Mouse (Mus musculus): ENCODE data around the gene Med13l. TPM values are rescaled to one million over a fixed set of nuclear protein-coding genes. Genes with fewer than 3 reads are reported as not detected.
A peak's percentile ranks its signal among the peaks of the same experiment; 100 is the strongest.

The Med13l gene
- polyA plus RNA-seq, 1 experiment from 2014 or later = 16.6 TPM

DNA sequence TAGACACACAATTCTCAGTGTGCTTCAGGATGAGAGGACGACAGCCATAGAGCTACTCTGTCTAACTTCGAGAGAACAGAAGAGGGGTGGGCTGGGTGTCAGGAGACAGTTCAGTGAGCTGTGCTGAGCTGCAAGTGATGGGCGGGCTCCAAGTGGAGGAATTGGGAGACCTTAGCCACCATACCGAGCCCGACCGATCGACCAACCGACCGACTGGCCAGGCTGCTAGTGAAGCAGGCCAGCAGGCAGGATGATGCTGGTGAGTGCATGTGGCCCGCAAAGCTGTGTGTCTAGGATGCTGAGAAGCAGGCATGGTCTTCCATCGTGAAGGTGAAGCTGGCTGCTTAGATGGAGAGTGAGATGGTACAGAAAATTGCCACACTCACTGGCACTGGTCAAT, 94.1 kb downstream of the Med13l start:
- no peak for DNase-seq (ENCODE audit: low spot score)

DNA sequence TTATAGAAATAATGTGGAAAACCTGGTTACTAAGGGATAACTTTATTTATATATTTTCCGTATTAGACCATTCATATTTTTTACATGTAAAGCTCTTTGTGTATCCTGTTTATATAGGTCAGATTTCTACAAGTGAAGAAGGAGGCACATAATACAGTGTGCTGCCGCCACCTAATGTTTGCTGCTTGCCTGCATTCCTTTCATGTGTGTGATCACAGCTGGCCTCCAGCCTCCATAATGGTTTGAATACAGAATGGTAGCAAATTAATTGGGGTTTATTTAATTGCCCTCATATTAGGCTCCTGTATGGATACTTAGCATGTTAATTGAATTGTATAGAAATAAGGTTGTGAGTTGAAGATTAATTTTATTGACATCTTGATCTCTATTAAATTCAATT, 94.5 kb downstream of the Med13l start:
- DNase-seq (ENCODE audit: low spot score) = peak; percentile 39

DNA sequence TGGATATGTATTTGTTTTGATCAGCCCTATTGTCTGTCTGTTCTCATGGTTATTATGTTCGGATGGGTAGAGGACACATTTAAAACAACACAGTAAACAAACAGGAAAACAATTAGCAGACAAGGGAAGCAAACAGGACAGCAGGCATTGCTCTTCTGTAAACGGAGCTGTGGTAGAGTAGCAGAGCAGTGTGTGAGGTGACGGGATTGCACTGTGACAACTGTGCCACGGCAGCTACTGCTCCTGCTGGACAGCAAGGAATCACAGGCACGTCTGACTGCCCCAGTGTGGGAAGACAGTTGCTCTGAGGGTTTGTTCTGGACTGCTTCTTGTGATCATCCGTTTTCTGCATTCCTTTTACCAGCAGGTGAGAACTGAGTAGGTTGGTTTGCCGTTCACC, 94.9 kb downstream of the Med13l start:
- no peak for DNase-seq (ENCODE audit: low spot score)

DNA sequence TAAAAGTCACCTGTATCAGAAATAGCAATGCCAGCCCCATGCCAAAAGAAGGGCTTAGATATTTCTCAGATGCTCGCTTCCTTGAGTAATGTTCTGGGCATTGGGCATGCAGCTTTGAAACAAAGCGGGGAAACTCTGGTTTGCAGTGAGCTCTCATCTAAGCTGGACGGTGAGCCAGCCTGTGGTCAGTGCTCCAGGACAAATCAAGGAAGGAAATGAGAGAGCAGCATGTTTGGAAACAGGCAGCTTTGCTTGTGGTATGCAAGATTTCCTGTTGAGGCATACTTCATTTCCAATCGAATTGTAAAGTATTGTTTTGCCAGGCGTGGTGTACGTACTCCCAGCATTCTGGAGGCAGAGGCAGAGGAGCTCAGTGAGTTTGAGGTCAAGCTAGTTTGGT, 95.5 kb downstream of the Med13l start:
- DNase-seq (ENCODE audit: low spot score) = no peak

DNA sequence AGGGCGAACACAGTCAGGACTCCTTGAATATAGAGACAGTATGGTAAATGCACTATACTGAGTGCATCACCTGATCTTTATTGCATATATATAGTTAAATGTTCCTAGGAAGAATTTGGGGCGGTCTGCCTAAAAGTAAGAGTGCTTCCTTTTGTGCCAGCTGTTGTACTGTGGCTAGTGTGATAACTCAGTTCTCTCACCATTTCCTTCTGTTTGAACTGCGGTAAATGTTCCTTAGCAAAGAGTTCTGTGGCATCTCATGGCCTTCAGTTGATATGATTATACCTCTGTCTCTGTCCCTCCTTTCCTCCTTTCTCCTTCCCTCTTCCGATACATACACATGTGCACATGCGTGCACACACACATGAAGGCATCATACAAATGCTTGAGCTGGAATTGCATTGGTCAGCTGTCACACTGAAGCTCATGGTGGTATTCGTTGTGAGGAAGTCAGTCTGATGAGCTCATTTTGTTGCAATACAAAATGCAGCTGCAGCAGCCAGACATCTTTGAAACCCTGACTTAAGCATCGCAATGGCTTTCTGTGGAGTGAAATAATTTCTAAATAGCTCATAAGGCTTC, 97.9 kb downstream of the Med13l start:
- peak; percentile 55 for DNase-seq (ENCODE audit: low spot score)

DNA sequence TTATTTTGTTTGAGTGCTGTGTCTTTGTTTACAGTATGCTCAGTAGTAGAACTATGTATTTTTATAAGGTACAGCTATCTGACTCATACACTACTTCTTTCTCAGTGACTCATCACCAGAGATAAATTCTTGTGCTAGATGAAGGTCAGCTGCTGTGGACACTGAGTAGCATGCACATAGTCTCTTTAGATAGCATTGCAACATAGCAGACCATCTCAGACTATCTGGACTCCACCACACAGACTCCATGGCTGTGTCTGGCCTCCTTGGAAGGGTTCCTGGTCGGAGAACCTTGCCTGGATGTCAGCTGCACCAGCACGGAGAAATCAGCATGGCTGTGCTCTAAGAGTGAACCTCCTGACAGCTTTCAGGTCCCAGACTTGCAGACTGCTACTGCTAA, 99.2 kb downstream of the Med13l start:
- DNase-seq (ENCODE audit: low spot score) = no peak

DNA sequence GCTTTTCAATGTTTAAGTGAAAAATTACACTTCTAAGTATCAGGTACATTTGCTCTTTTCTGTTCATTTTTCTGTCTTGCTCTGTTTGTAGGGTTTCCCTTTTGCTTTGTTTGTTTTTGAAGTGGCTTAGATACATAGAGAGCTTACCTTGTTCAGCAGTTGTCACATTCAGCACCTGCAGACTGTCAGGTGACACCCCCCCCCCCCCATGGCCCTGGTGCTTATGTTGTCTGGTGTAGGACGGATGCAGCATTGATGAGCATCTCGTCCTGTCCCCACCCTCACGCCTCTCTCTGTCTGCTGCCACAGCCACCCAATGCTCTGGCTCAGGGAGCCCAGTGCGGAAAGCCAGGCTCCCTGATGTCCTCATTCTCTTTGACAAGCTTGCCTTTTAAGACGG, 101.3 kb downstream of the Med13l start:
- DNase-seq (ENCODE audit: low spot score) = peak; percentile 54

DNA sequence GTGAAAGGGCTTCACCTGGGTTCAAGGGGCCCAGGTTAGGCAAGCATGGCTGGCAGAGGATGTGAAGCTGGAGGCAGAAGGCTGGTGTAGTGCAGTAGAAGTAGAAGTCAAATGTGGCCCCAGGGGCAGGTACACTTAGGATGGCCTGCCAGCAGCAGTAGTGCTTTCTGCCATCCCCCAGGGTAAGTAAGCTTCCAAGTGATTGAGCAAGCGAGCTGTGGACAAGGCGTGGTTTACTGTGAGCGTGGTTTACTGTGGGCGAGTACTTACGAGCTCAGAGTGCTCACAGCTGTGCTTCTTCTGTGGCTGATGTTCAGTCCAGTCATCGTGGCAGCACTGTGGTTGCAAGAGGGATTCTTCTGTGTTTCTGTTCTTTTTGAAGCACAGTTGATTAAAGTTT, 103.5 kb downstream of the Med13l start:
- DNase-seq (ENCODE audit: low spot score) = peak; percentile 40

DNA sequence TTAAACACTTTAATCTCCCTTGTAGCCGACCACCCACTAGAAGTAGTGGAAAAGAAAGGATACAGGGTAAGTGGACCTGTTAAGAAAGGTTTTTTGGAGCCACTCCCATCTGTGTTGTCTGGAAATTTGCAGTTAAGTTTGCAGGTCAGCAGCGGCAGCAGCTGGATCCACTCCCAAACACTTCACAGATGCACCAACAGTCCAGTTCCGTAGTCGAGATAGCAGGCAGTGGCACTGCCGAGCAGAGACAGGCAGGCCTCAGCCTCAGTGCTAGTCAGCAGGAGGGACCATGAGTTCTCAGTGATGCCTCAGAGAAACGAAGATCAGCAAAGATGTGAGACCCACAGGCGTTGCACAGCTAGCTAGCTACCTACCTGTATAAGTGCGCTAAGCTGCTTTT, 104.5 kb downstream of the Med13l start:
- no peak for DNase-seq (ENCODE audit: low spot score)

DNA sequence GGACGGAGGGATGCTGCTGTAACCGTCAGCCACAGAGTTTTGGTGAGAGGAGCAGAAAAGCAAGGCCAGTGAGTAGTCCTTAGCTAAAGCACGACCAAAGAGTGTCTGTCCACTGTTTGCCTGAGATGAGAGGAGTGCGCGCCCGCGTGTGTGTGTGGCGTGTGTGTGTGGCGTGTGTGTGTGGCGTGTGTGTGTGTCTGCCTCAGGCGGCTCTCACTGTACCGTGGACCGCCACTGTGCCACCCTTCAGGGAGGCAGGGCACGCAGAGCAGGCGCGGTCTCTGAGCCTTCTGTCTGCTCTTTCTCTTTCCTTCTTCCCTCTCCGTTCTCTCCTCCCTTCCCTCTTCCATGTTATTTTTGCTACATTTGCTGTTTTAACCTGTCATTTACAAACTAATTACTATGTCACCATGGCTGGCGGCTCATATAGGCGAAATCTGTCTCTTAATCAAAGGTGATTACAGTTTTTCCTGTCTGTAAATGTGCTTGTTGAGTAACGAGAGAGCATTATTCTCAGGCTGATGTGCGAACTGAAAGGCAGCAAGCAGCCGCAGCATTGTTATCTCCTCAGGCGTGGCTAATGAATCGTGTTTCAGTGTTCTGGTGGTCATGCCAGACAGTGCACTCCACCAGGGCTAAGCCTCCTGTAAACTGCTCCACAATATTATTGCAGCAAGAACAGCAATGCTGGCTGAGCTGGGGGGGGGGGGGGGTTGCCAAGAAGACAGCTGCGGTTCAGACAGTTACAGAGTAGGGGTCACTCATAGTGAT, 106.1 kb downstream of the Med13l start:
- no peak for DNase-seq (ENCODE audit: low spot score)

DNA sequence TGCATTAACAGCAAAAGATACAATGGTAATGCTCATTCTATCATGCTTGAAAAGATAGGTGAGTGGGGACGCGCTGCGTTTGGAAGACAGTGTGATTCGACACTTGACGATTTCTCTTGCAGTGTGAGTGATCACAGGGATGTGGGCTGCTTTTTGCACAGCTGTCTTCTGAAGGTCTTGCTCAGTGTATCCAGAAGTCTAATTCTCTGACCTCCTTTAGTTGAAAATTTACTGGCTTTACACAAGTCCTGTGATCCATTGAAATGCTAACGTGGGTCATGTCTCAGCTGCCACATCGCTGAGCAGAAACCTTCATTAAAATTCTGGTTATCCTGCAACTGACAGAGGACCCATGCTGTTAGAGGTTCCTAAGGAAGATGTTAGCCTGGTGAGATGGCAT, 107.4 kb downstream of the Med13l start:
- DNase-seq (ENCODE audit: low spot score) = no peak

DNA sequence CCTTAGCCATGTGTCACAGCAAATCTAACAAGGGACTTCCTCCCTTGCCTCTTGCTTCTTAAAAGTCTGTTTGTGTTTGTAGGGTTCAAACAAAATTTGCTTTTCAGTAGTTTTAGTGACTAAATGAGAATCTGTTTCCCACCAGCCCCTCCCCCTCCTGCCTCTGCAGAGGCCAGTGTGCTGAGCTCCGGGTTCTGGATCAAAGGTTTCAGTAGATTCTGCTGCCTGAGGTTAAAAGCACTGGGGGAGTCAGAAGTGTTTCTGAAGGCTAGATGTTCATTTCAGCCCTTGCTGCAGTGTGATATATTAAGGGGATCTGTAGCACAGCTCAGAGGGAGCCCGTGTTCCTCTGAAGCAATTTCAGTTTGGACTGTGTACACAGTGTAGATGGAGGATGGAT, 108.5 kb downstream of the Med13l start:
- DNase-seq (ENCODE audit: low spot score) = peak; percentile 34

DNA sequence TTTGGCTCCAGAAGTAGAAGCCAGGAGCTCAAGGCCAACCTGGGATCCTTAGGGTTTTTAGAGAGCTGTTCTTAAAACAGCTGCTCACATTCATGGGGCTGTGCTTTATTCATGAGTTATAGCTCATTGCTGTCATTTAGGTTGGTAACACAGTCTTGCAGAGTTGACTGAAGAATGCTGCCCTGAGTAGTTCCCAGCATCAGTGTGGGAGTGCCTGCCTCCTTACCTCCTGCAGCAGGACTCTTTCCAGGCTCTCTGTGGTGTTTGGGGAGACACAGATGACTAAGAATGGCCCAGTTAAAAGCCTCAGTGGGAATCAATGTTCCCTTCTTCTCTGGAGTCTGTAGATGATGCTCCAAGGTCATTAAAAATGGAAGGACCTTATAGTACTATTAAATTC, 111.6 kb downstream of the Med13l start:
- no peak for DNase-seq (ENCODE audit: low spot score)

DNA sequence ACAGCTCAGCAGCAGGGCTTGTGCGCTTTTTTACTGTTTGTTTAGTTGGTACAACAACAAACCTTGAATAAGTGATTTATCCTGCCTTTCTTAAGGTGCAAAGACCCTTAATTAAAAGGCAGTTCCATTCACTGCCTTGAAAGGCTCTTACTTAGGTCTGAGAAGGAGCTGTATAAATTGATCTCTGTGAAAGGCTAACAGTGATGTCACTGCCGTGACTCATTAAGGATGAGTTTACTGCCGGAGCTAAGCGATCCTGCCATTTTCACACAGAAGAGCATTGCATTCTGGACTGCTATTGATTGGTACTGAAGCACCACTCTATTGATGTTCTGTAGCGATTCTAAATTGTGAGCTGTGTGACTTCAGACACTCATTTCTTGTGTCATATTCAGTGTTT, 113.4 kb downstream of the Med13l start:
- no peak for DNase-seq (ENCODE audit: low spot score)

DNA sequence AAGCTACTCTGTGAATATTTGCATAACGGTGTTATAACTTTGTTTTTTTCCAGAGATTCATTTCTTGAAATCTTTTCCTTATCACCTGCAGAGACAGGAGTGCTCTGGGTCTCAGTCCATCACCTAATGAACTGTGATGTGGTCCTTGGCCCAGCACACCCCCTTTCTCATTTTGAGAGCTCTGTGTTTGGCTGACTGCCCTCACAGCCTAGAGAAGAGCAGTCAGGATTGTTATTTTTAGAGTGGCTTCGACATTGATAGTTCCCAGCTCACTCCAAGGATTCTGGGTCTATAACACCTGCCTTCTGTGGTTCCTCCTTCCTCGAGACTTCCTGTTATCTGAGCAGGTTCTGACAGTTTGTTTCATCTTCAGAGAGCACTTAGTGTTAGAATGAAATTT, 113.8 kb downstream of the Med13l start:
- peak; percentile 53 for DNase-seq (ENCODE audit: low spot score)

DNA sequence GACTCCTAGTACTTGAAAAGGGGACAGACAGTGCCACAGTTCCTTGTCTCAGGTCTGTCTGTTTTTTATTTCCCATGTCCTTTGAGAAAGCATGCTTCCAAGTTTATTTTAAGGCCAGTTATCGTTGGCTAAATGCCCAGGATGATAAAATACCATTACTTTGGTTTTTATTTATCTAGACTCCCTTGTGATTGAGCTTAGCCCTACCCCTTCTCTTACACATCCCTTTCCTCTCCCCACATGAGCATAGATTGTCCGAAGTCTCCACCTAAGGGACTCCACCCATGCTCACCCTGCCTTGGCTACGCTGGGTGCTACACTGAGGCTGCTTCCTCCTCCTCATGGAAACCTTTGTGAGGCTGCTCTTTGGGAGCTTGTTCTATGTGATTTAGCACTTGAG, 115.2 kb downstream of the Med13l start:
- no peak for DNase-seq (ENCODE audit: low spot score)

DNA sequence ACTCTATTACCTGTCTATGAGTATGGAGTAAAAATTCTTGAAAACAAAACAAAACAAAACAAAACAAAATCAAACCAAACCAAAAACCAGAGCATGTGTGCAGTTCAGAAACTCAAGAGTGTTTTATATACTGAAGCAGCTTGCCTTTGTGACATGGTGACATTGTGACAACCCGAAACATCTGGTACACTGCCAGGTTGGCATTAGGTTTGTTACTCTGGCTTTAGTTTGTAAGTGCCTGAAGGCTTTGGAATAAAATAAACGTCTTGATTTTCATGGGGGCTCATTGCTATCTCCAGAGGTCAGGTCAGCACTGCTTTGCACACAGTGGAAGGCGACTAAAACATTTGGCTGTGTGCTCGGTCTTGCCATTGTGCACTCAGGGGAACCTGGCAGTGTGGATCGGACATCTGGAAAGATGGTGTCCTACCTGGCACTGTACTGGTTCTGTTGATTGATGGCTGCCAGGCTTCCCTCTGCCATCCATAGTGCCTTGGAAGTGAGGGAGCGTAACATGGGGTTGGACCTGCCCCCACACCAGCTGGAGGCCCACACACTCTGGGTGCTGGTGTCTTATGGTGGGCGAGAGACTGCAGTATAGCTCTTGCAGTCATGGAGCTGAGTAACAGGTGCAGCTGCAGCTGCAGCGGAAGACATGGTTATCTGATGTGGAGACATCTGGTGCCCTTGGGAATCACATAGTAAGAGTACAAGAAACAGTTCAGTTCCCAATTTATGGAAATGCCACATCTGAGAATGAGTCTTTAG, 115.9 kb downstream of the Med13l start:
- peak; percentile 64 for DNase-seq (ENCODE audit: low spot score)

DNA sequence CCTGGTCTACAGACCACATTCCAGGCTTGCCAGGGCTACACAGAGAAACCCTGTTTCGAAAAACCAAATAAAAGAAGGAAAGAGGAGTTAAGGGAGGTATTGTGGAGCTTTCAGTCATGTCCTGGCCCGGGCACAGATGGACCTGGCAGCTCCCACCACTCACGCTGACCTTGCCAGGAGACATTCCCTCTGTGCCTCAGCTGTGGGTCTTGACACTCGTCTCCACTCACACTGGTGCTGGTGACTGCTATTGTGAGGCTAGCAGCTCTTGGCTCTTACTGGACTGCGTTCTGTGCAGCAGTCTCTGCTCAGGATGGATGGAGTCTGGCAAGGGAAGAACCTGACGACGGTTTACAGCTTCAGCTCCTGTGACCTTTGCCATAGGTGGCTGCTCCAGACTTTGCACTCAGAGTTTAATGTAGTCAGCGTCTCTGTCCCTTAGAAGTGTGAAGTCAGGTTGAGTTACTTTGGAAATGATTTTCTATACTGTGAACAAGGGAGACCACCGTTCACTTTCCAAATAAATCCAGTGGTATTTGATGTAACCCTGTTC, 118.9 kb downstream of the Med13l start:
- DNase-seq (ENCODE audit: low spot score) = no peak

DNA sequence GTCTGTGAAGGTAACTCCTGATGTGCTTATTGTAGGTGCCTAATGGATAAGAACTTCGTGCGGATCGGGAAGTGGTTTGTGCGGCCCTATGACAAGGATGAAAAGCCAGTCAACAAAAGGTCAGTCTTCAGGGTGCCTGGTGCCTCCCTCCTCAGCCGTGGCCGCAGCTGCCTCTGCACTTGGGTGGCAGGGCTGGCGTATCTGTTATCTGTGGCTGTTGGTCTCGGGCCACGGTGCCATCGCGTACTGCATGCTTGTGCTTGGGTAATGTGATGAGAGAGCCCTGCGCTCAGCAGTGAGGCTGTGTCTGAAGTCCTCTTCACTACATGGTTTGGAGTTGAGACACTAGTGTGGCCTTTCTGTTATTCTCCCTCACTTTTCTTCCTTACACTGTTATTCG, 120.4 kb downstream of the Med13l start:
- no peak for DNase-seq (ENCODE audit: low spot score)

DNA sequence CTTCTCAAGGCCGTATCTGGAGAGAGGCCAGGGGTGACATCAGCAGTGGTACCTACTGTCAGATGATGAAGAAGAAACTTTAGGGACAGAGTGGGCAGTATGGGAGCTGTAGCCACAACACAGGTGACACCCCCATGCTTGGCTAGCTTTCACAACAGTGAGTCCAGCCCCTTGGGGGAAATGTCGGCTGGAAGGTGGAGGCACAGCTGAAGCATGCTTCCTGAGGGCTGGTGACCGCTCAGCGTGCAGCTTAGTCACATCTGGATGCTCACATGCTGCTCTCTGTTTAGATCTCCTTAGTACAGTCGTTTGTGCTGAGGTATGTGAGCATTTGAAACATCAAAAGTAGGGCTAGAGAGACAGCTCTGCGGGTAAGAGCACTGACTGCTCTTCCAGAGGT, 121.5 kb downstream of the Med13l start:
- no peak for DNase-seq (ENCODE audit: low spot score)

DNA sequence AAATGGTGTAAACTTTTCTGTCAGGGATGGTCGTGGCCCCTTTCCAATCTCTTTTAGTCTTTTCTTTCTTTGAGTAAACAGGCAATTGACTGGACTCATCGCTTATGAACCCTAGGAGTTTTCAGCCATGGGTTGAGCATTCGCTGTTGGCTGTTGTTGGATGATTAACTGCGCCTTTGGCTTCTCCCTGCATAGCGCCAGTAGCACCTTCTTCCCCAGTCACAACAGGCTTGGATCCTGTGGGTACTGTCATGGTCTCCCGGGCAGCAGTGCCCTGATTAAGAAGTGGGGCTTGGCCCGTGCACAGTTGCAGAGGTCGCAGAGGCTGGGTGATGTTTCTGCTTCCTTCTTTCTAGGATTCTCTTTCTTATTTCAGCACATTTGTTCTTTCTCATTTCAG, 124.7 kb downstream of the Med13l start:
- DNase-seq (ENCODE audit: low spot score) = no peak

DNA sequence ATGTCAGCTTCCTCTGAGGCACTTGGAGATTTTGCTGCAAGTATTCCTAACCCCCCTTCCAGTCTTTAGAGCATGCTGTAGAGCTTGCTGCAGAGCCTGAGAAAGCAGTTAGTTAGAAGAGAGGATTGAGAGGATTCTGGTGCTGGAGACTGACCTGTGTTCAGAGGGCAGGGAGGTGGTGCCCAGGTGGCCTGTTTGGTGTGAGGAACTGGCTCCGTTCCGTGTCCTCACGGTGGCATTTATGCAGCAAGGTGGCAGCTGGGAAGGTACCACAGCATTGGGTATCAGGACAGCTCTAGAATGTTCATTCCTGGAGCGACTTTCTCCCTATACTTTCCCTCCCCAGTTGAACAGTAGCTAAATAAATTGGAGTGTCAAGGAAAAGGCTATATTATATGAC, 125.5 kb downstream of the Med13l start:
- no peak for DNase-seq (ENCODE audit: low spot score)

All from thymus, postnatal 0 days (tissue).